Mouse (Mus musculus) layer of hippocampus, adult 9-10 months (tissue): ENCODE measurements at regions not wholly inside any gene's neighbourhood (a gene's known extent, or its start where the extent isn't known, plus 50 kb on each side); places are given as distances from the start of the nearest gene placed in this dataset.
"Not testable (repeated sequence)": the region's sequence is repeated elsewhere in the genome, so short reads cannot be mapped to it uniquely, and the experiment has no call there.

Experiments
- DNase-seq: peaks from one replicate; pipeline ENCODE4 v3.0.0; 2022; ENCODE audit warnings: low spot score

DNA sequence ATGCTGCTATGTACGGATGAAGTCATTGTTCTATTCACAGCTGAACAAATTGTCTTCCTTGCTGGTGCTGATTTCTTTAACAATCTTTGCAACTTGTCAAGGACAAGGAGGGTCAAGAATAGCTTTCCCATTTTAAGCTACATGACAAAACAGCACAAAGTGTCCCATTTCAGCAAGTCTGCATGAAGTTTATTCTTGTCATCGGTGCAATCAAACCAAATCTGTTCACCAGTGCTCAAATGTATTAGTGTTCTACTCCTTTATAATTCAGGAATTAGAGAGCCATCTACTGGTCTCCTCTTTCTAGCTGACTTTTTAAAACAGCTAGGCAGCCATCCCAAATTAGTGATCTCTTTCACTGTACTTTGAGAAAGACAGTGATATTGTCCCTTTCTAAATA is 1040.8 kb downstream of the Galc start:
- DNase-seq, result peak; percentile 20

DNA sequence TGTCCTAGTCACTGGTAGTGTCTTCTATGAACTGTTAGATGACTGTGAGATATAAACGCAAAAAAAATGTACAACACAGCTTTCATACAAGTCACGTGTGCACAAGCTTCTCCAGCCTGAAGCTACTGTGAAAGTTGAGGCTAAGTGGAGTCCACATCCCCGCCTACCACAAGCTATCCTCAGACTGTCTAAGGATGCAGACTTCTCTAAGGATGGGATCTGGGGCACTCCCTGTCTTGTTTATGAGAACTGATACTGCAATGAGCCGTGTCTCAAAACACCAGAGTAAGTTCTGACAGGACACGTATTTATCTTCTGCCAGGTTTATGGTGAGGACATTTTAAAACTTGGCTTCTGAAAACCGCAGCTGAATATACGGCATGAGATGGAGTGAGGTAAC is 1041.7 kb downstream of the Galc start:
- DNase-seq, result no peak

DNA sequence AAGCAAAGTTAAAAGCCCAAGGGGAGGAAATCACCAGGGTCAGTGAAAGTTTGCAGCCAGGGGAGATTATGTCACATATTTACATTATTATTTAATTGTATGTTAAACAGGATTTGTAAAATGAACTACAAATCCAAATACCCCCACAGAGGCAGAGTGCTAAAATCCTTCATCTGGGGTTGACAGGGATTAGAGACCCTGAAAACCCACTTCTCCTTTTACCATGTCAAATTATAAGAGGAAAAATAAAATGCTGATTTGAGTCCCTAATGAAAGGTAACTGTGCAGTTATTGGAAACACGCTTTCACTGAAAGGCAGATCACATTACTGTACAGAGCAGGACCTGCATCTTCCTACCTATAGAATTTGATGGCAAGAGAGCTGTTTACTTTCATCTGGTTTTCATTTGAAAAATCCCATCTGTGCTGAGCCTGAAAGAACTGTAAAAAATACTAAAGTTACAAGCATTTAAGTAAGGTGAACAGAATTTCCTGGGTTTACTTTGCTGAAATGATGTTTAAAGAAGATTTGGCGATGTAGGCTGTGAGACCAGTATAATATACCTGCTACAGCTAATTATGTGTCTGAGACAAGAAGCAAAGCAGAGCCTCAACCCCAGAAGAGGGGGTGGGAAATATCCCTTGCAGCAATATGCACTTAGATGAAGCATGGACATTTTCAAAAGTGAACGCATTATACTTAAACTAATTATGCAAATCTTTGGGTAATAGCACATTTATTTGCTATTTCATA is 1055.4 kb downstream of the Galc start:
- no peak for DNase-seq

DNA sequence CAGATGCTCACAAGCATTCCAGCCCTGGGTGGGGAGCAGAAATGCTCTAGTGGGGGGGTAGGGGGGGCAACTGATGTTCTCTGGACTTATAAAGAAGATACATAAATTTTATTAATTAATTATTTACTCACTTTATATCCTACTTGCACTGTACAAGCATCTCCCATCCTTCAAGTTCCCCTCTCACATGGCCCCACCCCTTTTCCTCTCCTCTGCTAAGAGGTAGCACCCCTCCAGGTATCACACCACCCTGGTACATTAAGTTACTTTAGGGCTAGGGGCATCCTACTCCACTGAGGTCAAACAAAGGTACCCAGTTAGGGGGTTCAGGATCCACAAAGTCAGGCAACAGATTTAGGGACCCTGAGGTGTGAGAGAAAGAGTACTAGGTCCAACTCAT is 1097.4 kb downstream of the Galc start:
- no peak for DNase-seq

DNA sequence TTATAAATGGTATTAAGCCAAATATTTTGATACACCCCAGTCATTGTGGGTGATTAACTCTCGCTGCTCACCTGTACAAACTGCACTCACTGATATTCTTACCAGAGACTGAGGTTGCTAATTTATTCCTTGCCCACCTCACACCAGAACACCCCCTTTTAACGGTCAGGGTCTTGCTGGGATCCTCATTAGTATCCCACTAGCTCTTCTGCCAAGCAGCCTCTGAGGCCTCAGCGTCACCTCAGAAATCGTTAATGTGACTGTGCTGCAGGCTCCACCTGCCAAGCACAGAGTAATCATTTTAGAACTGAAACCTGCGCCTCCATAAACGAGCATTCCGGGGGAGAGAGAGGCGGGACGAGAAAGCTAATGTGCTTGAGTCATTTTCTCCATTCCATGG is 1097.8 kb downstream of the Galc start:
- DNase-seq, result no peak

DNA sequence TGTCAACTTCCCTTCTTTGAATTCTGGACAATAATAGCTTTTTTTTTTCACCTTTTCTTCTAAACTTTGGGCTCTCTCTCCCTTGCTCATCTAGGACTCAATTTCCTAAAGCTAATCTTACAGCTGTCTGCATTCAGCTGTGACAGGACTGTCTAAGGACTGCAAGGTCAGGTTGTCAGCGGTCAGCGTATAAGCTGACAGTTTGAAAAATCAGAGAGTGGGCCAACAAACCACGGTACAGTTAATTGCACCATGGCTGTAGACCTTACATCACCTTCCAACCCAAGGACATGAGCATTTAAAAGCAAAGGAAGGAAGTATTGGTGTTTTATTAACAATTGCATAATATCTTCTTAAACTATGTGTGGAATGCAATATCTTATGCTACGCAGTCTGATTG is 1100.9 kb downstream of the Galc start:
- no peak for DNase-seq

DNA sequence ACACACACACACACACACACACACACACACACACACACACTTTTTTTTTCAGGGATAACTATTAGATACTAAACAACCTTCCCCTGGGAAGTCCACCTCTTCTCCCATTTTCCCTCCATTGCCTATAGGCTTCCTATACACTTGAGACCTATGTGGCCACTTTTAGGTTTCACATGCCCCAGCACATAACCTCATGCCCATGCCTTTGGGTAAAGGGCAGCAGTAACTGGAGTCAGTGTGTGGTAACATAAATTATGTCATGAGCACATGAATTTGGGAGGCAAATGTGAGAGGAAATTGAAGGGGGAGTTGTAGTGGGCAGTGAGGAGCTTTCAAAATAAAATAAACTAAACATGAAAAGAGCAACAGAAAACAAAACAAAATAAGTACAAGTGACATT is 1101.5 kb downstream of the Galc start:
- no peak for DNase-seq

DNA sequence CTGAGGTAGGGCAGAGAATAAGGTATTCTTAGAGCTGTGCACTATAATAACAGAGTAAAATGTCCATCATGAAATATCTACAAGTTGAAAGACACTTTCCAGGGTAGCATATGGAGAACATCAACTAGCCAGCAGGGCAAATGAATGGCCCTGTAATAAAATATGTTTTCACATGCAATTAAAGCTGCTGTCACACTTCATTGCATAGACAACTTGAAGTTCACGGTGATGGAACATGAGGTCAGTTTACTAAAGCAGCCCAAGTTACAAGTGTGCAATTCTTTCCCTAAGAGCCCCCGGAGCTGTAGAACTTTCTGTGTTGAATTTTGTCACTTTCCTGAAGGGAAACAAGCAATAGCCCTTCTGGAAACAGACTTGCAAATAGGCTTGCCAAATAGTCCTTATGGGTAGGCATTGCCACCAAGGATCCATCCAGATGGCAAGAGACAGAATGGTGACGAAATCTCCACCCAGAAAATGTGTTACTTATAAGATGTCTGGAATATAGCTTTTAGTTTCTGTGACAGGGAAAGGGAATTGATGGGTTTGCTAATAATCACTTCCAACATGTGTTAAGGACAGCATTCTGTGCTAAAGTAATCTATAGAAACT is 1102.7 kb downstream of the Galc start:
- peak; percentile 49 for DNase-seq

DNA sequence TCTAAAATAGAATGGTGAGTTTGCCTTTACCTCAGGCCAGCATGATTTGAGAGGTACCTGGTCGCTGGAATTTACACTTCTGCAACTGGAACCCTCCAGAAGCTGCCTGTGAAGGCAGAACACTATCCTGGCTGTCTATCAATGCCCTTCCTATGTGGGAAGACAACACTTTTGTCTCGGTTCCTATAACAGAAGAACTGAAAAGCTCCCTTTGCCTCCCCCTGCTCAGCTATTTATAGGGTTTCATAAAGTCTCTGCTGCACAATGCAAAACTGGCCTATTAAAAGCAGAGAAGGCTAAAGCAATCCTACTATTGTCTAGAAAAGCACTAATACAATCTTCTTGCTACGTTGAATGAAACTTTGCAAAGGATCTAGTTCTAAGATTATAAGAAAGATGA is 1116.5 kb downstream of the Galc start:
- no peak for DNase-seq

DNA sequence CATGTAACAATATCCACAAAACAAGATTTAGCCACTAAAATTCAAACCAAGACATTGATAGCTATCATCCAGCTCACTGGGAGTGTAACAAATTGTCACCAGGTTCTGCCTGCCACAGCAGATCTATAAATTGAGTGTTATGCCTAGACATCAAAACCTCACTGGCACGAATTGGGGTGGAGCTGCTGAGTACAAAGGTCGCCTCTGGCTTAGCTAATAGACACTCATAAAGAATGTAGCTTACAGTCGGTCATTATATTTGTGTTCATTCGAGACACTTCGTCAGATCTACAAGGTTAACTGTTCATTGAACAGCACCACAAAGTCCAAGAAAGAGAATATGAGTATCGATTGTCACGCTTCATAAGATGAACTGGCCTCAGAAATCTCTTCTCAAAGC is 1121.3 kb downstream of the Galc start:
- no peak for DNase-seq

DNA sequence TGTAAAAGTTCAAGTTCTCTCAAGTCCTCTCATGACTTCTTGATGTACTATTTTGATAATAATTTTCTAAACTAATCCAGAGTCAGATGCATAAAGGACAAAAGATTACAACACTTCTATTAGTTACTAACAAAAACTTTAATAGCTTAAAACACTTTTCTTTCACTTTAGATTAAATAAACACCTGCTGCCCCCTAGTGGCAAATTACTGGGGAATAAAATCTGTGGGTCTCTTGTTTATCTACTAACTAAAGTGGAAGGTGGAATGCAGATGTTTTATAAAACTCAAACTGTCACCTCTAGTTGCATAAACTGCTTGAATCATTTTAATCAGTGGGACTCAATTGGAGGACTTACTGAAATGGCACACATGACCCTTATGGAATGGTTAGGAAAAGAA is 1129.0 kb downstream of the Galc start:
- peak; percentile 26 for DNase-seq

DNA sequence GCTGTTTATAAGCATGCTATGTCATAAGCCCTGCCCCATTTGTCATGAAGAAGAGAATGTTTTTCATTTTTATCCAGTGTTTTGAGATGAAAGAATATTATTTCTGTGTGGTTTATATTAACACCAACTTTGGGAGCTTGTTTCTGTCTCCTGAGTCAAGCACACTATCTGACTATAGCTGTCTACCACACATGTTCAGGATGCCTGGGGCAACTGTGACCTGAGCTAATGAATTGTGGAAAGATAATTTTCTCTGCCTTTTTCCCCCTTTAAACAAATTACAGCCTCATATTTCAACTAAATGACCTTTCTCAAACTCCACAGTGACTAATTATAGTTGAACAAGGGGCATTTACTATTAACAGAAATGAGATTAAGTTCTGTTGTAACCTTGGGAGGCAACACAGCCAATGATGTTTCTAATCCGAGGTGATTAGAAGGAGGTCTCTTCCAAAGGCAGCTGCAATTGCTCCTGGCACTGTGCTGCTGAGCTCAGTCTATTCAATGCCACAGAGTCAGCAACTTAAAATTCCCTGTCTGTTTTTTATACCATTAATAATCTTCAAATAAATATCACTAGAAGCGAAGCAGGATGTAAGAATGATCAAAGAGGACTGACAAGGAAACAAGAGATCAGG is 1168.6 kb downstream of the Galc start:
- no peak for DNase-seq

DNA sequence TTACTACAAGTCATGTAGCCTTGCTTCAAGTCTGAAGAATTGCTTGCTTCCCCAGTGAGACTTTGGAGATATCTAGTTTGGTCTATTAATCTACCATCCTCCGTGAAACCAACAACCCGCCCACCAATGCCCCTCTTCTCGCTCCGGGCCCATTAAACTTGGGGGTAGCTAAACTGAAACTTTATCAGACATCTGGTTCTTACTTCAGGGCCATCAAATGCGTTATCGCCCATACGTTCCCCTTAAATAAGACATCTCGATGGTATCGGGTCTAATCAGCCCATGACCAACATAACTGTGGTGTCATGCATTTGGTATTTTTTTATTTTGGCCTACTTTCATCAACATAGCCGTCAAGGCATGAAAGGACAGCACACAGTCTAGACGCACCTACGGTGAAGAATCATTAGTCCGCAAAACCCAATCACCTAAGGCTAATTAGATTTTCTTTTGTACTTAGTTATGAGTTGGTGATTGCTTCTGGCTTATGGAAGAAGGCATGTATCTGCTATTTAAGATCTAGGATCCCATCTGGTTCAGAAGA is 1197.8 kb downstream of the Galc start:
- not testable (repeated sequence) for DNase-seq

DNA sequence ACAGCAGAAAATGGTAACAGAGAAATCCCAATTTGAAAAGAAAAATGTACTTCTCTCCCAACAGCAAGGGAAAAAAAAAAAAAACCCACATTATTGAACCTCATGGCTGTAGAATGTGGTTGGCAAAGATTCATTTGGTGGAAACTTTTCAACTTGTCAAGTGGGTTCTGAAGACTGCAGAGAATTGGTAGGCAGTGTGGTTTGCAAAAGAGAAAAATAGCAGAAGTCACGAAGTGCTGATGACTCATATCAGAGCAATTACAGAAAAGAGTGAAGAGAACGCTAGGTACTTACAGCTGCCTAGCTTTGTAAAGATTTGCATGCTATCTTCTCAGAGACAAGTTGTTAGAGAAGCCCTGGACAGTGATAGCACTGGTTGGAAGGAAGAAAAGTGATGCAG is 1211.6 kb downstream of the Galc start:
- DNase-seq, result no peak
